Mouse (Mus musculus) kidney, adult 9 months (tissue): ENCODE results near the gene Rcn3.
"Not testable (repeated sequence)": the region's sequence is repeated elsewhere in the genome, so short reads cannot be mapped to it uniquely, and the experiment has no call there.

ENCODE experiments used
- DNase-seq: peaks from one replicate; pipeline ENCODE4 v3.0.0; 2022

Rcn3 gene

DNA sequence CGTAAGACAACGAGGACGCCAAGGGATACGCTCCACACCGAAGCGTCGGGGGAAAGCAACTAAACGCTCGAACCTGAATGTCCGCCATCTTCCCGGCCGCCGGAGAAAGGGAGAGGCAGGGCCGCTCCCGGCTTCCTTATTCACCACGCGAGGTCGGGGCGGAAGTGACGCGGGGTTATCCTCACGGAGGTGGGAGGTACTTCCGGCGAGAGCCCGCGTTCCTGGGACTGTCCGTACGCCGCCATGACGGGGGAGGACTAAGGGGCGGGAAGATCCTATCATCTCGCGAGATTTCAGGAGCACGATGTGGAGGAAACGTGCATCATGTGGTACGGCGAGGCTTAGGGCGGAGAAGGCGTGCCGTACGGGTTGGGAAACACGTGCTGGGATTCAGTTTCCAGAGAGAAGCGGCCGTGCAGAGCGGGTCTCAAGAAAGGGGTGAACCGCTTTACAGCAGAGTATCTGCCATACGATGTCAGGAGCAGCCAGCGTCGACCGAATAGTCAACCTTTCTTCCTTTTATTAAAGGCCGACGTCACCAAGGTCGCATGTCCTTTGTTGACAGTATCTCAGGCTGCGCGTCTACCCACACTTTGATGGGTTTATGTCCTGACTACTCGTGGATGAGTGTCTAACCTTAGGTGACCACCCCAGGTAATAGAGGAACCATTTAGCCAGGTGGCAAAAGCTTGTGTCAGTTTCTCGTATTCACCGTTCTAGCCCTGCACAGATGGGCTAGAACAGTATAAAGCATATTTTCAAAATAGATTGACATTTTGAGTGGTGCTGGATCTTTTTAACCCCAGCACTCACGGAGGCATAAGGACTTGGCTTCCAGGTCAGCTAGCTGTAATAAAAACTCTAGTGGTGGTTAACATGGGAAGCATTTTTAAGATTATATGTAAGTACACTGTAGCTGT, 32.5 kb upstream of the Rcn3 start, which contains the start of gene Rps11:
TSS of gene Rps11 (minus strand) at position 216 of the 920 bp plus-strand sequence.
- DNase-seq = peak; percentile 99

DNA sequence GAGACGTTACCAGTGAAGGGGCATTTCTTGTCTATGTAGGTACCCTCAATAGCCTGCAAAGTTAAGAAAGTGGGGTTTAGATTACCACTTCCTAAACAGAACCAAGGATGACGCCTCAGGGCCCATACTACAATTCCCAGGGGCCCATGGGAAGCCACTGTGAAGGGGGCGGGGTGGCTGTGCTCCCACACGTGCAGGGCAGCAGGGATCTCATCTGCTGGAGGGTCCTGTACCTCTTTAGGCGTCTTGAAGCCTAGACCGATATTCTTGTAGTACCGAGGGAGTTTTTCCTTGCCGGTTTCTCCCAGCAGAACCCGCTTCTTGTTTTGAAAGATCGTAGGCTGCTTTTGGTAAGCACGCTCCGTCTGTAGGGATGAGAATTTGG, 31.2 kb upstream of the Rcn3 start:
- DNase-seq = no peak

DNA sequence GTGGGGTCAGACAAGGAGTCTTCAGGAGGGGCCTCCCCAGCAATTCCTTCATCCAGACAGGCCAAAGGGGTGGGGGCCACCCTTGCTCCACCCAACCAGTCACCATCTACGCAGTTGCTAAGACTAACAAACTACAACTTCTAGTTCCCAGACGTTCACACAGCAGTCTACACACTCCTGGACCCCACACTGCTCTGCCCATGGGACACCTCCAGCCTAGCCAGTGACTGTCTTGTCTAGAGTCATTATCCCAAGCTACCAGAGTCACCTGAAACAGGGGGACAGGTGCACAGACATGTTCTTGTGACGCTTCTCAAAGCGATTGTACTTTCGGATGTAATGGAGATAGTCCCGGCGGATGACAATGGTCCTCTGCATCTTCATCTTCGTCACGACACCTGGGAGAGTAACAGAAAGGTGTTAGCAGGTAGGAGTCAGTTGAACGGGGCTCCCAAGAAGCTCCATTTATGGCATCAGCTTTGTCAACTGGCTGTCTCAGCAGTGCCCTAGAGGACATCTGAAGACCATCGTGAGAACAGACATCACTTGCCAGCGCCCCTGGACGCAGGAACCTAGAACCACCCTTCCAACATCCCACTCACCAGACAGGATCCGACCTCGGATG, 30.7 kb upstream of the Rcn3 start:
- no peak for DNase-seq

DNA sequence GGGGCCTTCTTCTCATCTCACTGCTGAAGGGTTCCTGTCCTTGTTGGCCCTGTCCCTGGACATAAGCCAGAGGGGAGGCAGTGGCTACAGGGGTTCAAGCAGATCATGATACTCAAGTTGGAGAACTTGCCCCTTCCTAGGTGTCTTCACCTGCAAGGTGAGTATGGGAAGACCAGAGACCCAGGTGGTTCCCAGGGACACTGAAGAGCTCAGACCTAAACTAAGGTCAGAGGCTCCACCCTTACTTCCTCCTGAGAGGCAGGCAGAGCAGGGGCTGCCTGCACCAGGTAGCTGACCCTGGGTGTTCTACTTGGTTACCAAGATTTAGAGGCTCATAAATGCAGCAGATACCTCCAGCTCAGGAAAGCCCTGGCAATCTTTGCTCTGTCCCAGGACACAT, 29.9 kb upstream of the Rcn3 start:
- DNase-seq = no peak

GRCm38 (mm10) chr7:45121404-45121803, 29.4 kb upstream of the Rcn3 start:
- no peak for DNase-seq

DNA sequence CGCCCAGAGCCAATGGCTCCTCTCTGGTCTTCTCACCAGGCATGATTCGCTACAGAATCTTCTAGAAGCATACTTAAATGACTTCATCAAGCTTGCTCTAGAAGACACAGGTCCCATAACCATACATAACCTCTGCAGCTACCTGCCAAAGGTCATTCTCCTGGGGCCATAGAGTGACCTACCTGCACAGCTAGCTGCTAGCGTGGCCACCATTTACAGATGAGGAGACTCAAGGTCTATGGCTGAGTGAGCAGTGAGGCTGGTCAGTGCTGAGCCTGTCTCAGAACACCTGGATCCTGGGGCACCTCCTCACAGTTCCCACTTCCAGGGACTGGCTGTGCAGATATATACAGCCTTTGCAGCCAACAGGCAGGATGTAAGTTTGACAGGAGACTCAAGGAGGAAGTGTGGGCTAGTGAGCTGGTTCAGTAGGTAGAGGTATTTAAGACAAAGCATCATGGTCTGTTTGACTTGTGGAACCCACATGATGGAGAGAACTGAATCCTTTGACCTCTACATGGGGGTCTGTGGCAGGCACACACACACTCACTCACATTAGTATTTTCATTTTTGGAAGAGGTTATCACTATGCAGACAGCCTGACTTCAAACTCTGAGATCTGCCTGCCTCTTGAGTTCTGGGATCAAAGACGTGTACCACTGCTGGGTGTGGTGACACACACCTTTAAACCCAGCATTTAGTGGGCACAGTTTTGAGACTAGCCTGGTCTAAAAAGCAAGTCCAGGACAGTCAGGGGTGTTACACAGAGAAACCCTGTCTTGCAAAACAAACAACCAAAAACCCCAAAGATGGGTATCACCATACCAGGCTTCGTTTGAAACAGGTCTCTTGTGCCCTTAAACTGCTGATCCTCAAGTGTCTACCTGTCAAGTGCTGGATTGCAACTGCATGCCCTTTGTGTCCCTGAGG, 28.0 kb upstream of the Rcn3 start:
- no peak for DNase-seq

GRCm38 (mm10) chr7:45118336-45118735, 26.3 kb upstream of the Rcn3 start:
- DNase-seq = no peak

DNA sequence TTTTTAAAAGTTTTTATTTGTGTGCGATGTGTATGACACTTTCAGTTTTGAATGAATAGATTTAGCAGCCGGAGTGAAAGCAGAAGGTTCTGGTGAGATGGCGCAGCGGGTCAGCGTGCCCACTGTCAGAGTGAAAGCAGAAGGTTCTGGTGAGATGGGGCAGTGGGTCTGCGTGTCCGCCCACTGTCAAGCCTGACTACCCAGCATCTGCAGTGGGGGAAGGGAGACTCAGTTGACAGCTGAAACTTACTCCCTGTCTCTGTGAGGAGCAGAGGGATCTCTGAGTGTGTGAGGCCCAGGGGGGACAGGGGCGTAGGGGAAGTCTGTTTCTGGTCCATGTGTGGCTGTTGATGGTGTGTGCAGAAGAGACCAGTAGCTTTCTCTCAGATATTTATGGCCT, 25.5 kb upstream of the Rcn3 start:
- no peak for DNase-seq

GRCm38 (mm10) chr7:45113476-45113875, 21.5 kb upstream of the Rcn3 start:
- no peak for DNase-seq

GRCm38 (mm10) chr7:45112529-45112928, 20.5 kb upstream of the Rcn3 start:
- no peak for DNase-seq

DNA sequence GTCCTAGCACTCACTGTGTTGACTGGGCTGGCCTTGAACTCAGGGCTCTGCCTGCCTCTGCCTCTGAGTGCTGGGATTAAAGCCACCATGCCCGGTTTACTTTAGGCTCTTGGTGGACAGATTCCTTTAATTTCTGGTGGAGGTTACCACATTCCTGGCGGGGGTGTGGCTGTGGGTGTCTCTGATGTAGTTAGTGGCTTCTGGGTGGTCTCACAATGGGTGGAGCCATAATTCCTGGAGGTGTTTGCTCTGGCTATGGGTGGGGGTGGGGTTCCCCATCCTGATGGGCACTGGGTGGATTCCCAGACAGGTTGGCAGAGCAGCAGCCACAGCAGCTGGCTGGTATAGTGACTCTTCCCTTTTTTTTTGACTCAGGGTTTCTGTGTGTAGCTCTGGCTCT, 19.9 kb upstream of the Rcn3 start:
- no peak for DNase-seq

GRCm38 (mm10) chr7:45110089-45110488, 18.1 kb upstream of the Rcn3 start:
- DNase-seq = not testable (repeated sequence)

DNA sequence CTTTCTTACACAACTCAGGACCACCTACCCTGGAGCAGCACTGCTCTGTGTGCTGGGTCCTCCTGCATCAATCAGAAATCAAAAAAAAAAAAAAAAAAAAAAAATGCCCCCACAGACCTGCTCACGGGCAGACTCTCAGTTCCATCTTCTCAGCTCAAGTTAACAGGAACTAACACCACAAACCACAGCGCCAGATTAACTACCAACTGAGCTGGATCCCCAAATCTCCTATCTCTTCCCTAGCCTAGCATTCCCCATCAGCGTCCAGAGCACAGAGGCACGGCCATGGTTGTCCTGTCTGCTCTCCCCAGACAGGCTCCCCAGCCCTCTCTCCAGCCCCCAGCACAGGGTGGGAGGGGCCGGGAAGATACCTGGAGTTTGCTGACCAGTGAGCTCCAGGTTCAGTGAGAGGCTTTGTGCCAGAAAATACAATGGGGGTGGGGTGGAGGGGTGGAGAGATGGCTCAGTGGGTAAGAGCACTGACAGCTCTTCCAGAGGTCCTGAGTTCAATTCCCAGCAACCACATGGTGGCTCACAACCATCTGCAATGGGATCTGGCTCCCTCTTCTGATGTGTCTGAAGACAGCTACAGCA, 15.1 kb upstream of the Rcn3 start:
- DNase-seq = no peak

DNA sequence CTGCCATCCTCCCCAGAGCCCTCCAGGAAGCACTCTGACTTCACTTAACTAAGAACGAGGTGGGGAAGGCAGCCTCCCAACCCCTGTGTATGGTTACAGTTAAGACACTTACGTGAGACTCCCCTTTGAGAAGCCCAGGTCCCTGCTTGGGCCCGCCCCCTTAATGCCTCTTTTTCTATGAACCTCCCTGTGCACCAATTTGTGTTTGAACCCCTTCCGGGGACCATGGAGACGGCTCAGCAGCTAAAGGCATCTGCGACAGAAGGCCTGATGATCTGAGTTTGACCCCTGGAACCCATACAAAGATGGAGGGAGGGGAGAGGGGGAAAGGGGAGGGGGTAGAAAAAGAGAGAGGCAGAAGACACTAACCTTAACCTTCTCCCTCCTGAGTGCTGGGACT, 14.4 kb upstream of the Rcn3 start:
- DNase-seq = no peak

GRCm38 (mm10) chr7:45105491-45105890, 13.5 kb upstream of the Rcn3 start:
- DNase-seq = no peak

- DNase-seq = no peak
These were observed 12.9 kb upstream of the Rcn3 start for GRCm38 (mm10) chr7:45104941-45105340.

- peak; percentile 98 for DNase-seq
These were observed 11.7 kb upstream of the Rcn3 start, which contains the start of gene Fcgrt for GRCm38 (mm10) chr7:45103652-45104180. Gene Fcgrt (minus strand): TSS chr7:45103851.

- DNase-seq = peak; percentile 74
These were observed 11.0 kb upstream of the Rcn3 start for GRCm38 (mm10) chr7:45102940-45103585.

DNA sequence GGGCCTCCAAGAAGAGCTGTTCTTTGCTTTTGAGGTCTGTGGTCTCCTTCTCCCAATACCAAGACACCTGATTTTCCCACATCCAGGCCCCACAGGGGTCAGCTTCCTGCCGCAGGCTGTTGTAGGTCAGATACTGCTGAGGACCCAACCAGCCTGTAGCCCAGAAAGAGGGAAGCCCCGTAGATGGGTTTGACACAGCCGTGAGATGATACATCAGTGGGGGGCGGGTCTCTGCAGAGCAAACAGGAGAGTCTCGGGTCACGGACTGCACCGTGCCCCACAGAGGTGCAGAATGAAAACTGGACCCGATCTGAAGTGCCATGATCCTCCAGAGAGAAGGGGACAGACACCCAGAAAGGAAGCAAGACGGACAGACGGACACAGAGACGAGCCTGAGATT, 10.4 kb upstream of the Rcn3 start:
- DNase-seq = no peak

DNA sequence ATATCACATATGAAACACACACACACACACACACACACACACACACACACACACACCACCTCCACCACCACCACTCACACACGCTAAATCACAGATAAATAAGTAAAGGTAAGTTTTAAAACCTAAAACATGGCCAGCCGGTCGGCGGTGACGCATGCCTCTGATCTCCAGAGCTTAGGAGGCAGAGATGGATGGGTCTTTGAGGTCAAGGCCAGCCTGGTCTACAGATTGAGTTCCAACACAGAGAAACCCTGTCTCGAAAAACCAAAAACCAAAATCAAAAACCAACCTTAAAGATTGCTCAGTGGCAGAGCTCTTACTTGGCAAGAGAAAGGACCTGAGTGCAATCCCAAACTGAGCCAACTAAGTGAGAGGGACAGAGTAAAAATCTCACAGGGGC, 8.0 kb upstream of the Rcn3 start:
- DNase-seq = no peak

DNA sequence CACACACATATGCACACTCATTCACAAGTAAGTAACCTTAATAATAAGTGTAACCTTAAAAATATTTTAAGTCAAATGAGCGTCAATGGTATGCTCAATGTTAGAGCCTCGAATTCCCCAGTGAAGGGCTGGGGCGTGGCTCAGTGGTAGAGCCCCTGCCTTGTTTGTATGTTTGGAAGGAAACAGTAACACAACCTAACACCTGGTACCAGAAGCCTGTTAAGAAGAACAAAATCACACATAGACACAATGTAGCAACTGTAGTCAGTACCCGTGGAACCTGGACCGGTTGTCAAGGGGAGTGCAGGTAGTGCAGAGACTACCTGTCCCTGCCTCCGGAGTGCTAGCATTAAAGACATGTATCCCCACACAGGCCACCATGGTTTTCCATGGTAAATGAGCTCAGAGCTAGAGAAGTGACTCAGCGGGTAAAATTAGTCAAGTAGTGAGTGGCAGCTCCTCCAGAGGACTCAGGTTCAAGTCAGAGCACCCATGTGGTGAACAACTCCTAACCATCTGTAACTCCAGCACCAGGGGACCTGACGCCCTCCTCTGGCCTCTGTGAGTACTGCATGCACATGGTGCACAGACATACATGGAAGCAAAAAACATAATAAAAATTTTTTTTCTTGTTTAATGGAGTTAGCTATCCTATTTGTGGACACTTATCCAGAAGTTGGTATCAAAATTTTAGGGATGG, 6.7 kb upstream of the Rcn3 start:
- no peak for DNase-seq
